Mouse (Mus musculus) hindbrain, embryonic 14.5 days (tissue): ENCODE data around the gene Plau. TPM values are rescaled to one million over a fixed set of nuclear protein-coding genes. Genes with fewer than 3 reads are reported as not detected.

Source experiments
- ATAC-seq: fragments of 200-750 bp; cut with Nextera tagmentation; 2 replicates; pipeline ENCODE4 v1.8.0; 2017; ENCODE audit warnings: moderate number of reproducible peaks, mild to moderate bottlenecking, moderate TSS enrichment, moderate library complexity; ENCODE audit not compliant: low FRiP score
- DNase-seq: peaks from one replicate; pipeline ENCODE4 v3.0.0-alpha.2; 2015; ENCODE audit warnings: low spot score
- H3K27ac ChIP-seq: fragments of 300-500 bp; sonication (generic); 2 replicates; pipeline ENCODE4 v1.5.1; 2014; ENCODE audit warnings: mild to moderate bottlenecking, moderate library complexity
- H3K27me3 ChIP-seq: fragments of 300-500 bp; sonication (generic); 2 replicates; pipeline ENCODE4 v1.6.1; 2014; ENCODE audit warnings: mild to moderate bottlenecking, low read length, mixed read lengths; ENCODE audit not compliant: control insufficient read depth, insufficient read depth
- H3K36me3 ChIP-seq: fragments of 300-500 bp; sonication (generic); replicated peaks from 2 replicates; pipeline ENCODE4 v1.6.1; 2014; ENCODE audit not compliant: control insufficient read depth, insufficient read depth
- H3K4me1 ChIP-seq: fragments of 300-500 bp; sonication (generic); replicated peaks from 2 replicates; pipeline ENCODE4 v1.6.1; 2014; ENCODE audit warnings: antibody characterized with exemption, low read length, mixed read lengths; ENCODE audit not compliant: control insufficient read depth, insufficient read depth
- H3K4me2 ChIP-seq: fragments of 300-500 bp; sonication (generic); replicated peaks from 2 replicates; pipeline ENCODE4 v1.6.1; 2014; ENCODE audit warnings: mild to moderate bottlenecking, moderate library complexity
- H3K4me3 ChIP-seq: fragments of 300-500 bp; sonication (generic); replicated peaks from 2 replicates; pipeline ENCODE4 v1.5.1; 2014; ENCODE audit warnings: mild to moderate bottlenecking, low read length
- H3K9ac ChIP-seq: fragments of 300-500 bp; sonication (generic); 2 replicates; pipeline ENCODE4 v1.6.1; 2014
- H3K9me3 ChIP-seq: fragments of 300-500 bp; sonication (generic); 2 replicates; pipeline ENCODE4 v1.6.1; 2016; ENCODE audit warnings: low read length; ENCODE audit not compliant: control insufficient read depth
- WGBS: fragments of 180-500 bp; shearing (Covaris S2); extraction: QIAGEN DNeasy Blood & Tissue Kit; methylation state at CpG from one replicate; pipeline ENCODE4 v1.1.7; 2014; 5-methylcytosine and 5-hydroxymethylcytosine counted together
- polyA plus RNA-seq: library from polyadenylated mRNA; unstranded; fragments of >200 nt; fragmentation: Nextera tagmentation; extraction: Ambion mirVana; gene quantifications from 2 replicates; pipeline ENCODE4 v1.2.1, GENCODE M21; 2014

Gene Plau
- polyA plus RNA-seq, 1 experiment from 2014 or later = 0.27 TPM

DNA sequence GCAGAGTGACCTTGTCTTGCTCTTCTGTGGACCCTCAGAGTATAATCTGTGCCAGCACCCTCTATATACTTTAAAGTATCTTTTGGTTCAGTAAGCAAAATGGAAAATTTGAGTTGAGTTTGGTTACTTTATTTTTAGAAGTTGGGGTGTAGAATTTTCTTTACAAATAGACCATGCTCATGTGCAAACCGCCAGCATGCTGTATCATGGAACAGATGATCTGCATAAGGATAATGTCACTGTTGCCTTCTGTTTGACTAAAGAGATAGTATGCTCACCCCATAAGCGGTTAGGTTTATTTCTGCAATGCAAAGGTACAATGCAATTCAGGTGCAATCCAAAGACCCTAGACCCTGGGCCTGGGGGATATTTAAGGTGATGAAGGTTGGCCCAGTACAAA is 10.9 kb upstream of the Plau start:
- no peaks in the 10 kb centered on the region for H3K4me1 ChIP-seq
- no peak for ATAC-seq
- no peaks in the 10 kb centered on the region for H3K9me3 ChIP-seq
- WGBS = 96% methylated on average over 2 of the region's 2 CpGs
- H3K4me3 ChIP-seq = no peak overlapping the region
- no peak overlapping the region for H3K4me2 ChIP-seq
- DNase-seq = no peak
- H3K9ac ChIP-seq = no peak overlapping the region
- H3K27me3 ChIP-seq = no peaks in the 10 kb centered on the region
- no peak overlapping the region for H3K27ac ChIP-seq
- H3K36me3 ChIP-seq = no peaks in the 10 kb centered on the region

DNA sequence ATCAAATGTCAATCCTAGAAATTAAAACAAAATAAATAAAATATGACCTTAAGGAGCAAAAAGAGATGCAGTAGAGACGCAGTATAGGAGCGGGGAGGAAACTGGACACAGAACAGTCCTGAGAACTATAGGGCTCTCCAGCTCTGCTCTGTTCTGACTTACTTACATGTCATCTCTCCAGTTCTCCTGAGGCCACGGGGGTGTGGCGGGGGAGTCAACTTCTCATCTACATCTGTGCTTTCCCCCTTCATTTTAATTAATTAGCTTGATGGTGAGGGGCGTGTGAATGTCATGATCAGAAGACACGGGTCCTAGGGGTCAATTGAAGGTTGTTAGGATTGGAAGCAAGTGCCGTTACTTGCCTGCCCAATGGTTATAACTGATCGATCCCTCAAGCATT is 9.4 kb upstream of the Plau start:
- no peak overlapping the region for H3K9ac ChIP-seq
- ATAC-seq (no peak), DNase-seq (no peak)
- H3K4me2 ChIP-seq = no peak overlapping the region
- 88% methylated on average over 8 of the region's 8 CpGs for WGBS
- no peak overlapping the region for H3K27ac ChIP-seq
- no peaks in the 10 kb centered on the region for H3K36me3 ChIP-seq
- H3K9me3 ChIP-seq = no peaks in the 10 kb centered on the region
- no peak overlapping the region for H3K4me3 ChIP-seq
- H3K27me3 ChIP-seq = no peaks in the 10 kb centered on the region
- H3K4me1 ChIP-seq = no peaks in the 10 kb centered on the region

DNA sequence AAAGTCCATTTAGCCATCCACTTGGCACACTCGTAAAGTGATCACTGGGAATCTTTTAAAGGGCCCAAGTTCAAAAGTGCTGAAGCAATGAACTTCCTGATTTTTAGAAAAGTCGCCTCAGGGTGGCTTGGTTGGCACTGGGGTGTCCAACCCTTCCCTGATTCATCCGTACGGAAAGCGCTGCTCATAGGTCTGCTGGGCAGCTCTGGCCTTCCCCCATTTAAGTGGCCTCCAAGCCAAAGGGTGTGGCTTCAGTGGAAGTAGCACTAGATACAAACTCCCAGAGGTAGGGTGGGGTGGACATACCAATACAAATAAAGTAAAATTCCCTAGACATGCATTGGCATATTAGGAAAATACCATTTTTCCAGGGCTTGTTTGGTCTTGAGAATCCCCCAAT is 9.0 kb upstream of the Plau start:
- 90% methylated on average over 5 of the region's 5 CpGs for whole genome bisulfite sequencing

DNA sequence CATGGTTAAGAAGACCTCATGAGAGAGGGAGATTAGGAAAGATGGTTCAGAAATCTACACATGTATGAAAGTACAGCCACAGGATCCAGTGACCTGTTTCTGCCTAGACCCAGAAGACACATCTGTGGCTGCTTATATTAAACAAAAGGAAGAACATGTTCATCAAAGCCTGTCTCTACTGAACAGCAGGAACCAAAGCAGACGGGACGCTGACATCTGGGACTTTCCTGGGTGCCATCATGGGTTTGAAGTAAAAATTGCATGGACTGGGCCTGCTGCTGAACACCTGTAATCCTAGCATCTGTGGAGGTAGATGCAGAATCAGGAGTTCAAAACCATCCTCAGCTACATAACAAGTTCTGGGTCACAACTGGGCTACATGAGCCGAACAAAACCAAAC is 7.9 kb upstream of the Plau start:
- ATAC-seq = no peak
- Histone ChIP-seq H3K36me3 (no peaks in the 10 kb centered on the region), H3K9me3 (no peaks in the 10 kb centered on the region), H3K9ac (no peak overlapping the region), H3K4me1 (no peaks in the 10 kb centered on the region), H3K27me3 (no peaks in the 10 kb centered on the region), H3K4me2 (no peak overlapping the region), H3K27ac (no peak overlapping the region), H3K4me3 (no peak overlapping the region)
- no peak for DNase-seq
- 88% methylated on average over 3 of the region's 3 CpGs for WGBS

More for the DNA sequence above, 9.0 kb upstream of the Plau start:
- H3K27me3 ChIP-seq = no peaks in the 10 kb centered on the region
- no peak overlapping the region for H3K9ac ChIP-seq
- no peak for ATAC-seq
- no peaks in the 10 kb centered on the region for H3K36me3 ChIP-seq
- no peaks in the 10 kb centered on the region for H3K4me1 ChIP-seq
- DNase-seq = no peak
- H3K4me2 ChIP-seq = no peak overlapping the region
- H3K4me3 ChIP-seq = no peak overlapping the region
- H3K9me3 ChIP-seq = no peaks in the 10 kb centered on the region
- no peak overlapping the region for H3K27ac ChIP-seq

DNA sequence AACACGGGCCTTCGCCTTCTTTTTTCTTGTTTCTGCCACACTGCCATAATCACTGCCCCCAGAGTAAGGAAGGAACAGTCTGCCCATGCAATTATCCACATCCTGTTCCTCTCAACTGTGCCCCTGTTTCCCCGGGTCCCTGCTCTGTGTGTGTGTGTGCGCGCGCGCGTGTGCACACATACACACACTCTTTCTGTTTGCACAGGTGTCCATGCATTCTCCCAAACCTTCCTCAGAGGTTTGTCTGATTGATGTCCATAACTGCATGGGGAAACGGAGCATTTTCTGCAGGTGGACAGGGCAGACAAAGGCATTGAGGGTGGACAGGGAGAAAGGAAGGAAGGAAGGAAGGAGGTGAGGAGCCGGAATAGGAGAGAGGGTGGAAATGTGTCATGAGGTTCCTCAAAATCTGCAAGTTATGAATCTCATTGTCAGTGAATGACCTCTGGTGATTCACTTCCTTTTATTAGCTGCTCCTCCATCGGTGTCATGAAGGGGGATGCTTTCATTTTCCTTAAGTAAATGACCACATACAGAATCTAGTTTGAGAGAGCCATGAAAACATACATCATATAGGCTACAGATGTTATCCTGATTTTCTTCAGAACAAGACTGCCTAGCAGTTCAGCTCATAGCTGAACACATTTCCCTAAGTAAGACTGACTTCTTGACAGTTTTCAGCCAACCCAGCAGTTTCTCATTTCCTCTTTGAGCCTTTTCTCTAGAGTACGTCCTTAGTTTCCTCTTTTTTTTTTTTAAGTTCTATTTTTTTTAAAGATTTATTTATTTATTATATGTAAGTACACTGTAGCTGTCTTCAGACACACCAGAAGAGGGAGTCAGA is 6.7 kb upstream of the Plau start:
- Histone ChIP-seq H3K27me3 (no peaks in the 10 kb centered on the region), H3K9ac (no peak overlapping the region; the same call in 1 of the 2 replicates), H3K9me3 (no peaks in the 10 kb centered on the region), H3K4me3 (no peak overlapping the region), H3K36me3 (no peaks in the 10 kb centered on the region), H3K27ac (no peak overlapping the region), H3K4me1 (no peaks in the 10 kb centered on the region), H3K4me2 (no peak overlapping the region)
- no peak for ATAC-seq
- 89% methylated on average over 12 of the region's 12 CpGs for WGBS
- DNase-seq = no peak

DNA sequence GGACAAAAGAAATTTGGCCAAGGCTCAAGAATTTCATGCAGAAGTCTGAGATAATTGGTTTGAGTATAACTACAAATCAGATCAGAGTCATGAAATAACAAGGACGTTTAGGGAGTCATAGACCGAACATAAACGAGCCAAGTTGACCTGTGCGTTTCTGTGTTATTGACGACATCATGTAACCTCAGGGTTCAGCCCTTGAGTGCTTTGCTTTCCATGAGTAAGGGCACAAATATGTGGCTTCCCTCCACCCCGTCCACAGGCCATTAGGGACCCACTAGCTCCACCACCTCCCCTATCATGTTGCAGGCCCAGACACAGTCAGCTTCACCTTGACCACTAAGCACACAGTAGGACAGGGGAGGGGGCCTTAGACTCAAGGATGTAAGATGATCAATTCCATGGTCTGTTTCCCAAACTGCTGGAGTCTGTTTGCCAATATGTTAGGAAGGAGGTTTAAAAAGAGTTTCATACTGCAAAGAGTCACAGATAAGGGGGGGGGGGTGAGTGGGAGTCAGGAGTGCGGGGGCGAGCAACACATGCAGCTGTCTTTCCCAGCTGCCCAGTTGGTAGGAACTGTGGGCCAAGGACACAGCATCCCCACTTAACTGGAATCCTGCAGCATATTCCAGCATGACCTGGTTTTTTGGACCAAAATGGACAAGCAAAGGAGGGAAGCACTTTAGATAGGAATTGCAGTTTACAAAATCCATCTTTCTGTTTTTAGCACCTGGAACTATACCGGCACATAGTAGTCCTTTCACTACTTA is 5.1 kb upstream of the Plau start:
- no peaks in the 10 kb centered on the region for H3K27me3 ChIP-seq
- no peaks in the 10 kb centered on the region for H3K9me3 ChIP-seq
- H3K36me3 ChIP-seq = no peaks in the 10 kb centered on the region
- no peak overlapping the region for H3K9ac ChIP-seq
- no peak overlapping the region for H3K27ac ChIP-seq
- WGBS = 84% methylated on average over 9 of the region's 9 CpGs
- ATAC-seq = no peak
- H3K4me2 ChIP-seq = no peak overlapping the region
- H3K4me3 ChIP-seq = no peak overlapping the region
- H3K4me1 ChIP-seq = no peaks in the 10 kb centered on the region
- no peak for DNase-seq

DNA sequence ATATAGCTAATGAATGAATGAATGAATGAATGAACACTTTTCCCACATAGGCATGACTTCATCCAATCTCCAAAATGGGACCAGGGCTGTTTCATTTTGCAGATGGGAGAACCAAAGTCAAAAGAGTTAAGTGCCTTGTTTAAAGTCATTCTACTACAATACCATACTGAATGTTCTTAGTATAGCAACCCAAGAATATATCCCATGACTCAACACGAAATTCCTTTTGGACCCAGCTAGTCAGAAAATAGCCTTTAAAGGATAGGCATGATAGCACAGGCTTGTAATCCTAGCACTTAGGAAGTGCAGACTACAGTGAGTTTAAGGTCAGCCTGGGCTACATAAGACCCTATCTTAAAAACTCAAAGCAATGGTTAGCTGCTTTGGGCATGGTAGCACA is 4.5 kb upstream of the Plau start:
- 68% methylated on average over 1 of the region's 1 CpGs for WGBS
- H3K4me3 ChIP-seq = no peak overlapping the region
- no peak overlapping the region for H3K27ac ChIP-seq
- DNase-seq (no peak), ATAC-seq (no peak)
- H3K27me3 ChIP-seq = no peaks in the 10 kb centered on the region
- H3K9me3 ChIP-seq = no peaks in the 10 kb centered on the region
- no peaks in the 10 kb centered on the region for H3K36me3 ChIP-seq
- no peak overlapping the region for H3K4me2 ChIP-seq
- peaks cover 3% of the 10 kb centered on the region; the same call in 1 of the 2 replicates for H3K4me1 ChIP-seq
- H3K9ac ChIP-seq = no peak overlapping the region

DNA sequence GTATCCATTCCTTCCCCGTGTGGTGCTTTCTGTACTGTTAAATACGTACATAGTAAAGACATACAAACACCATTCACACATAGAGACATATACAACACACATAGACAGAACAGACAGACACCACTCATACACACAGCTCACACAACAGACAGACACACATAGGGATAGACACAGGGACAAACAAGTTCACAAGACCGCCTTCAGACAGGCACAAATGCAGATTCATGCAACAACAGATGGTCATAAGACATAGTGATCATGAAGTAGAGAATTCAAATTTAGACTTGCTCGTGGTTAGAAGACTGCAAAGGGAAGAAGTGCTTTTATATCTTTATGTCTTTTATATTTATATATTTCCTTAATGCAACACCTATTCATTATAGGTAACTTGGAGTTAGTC is 2.9 kb upstream of the Plau start:
- DNase-seq (no peak), ATAC-seq (no peak)
- Histone ChIP-seq H3K27ac (no peak overlapping the region), H3K4me3 (no peak overlapping the region), H3K4me2 (no peak overlapping the region), H3K9ac (no peak overlapping the region), H3K36me3 (no peaks in the 10 kb centered on the region), H3K9me3 (no peaks in the 10 kb centered on the region), H3K27me3 (peaks cover 4% of the 10 kb centered on the region; the same call in 1 of the 2 replicates), H3K4me1 (peaks cover 5% of the 10 kb centered on the region; the same call in 1 of the 2 replicates)
- 94% methylated on average over 4 of the region's 4 CpGs for WGBS

DNA sequence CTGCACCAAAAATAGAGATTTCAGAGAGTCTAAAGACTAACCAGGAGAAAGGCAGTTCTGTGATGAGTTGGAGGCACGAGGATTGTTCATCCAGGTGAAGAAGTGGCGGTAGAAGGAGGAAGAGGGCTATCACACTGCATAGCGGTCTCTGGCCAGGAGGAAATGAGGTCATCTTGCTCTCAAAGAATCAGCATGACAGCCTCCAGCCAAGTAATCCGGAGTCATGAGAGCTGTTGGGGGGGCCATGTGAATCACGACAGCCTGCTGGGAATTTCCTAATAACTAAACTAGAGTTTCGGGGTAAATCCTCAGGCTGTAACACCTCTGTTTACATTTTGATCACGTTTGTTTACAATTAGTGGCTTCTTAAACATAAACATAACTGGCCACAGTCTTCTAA is 2.3 kb upstream of the Plau start:
- H3K9ac ChIP-seq = no peak overlapping the region
- peaks cover 5% of the 10 kb centered on the region; the same call in 1 of the 2 replicates for H3K4me1 ChIP-seq
- H3K27ac ChIP-seq = no peak overlapping the region
- no peak overlapping the region for H3K4me3 ChIP-seq
- H3K27me3 ChIP-seq = peaks cover 4% of the 10 kb centered on the region; the same call in 1 of the 2 replicates
- H3K9me3 ChIP-seq = no peaks in the 10 kb centered on the region
- 70% methylated on average over 7 of the region's 7 CpGs for WGBS
- ATAC-seq = no peak
- no peak for DNase-seq
- no peaks in the 10 kb centered on the region for H3K36me3 ChIP-seq
- H3K4me2 ChIP-seq = no peak overlapping the region
